Mouse (Mus musculus) bone marrow, adult 2 months (tissue): Measurements from ENCODE around the gene Pik3r1.
A peak's percentile ranks its signal among the peaks of the same experiment; 100 is the strongest.

Source experiments
- CTCF ChIP-seq: fragments of 200-500 bp; IDR thresholded peaks from 2 replicates; pipeline ENCODE4 v1.5.1; 2011; ENCODE audit warnings: low read length, control low read depth; ENCODE audit not compliant: control insufficient read depth, insufficient read depth
- POLR2A ChIP-seq: fragments of 200-500 bp; IDR thresholded peaks from 2 replicates; pipeline ENCODE4 v1.6.1; 2011; ENCODE audit warnings: low read depth, mild to moderate bottlenecking, control low read depth, low read length, borderline replicate concordance; ENCODE audit not compliant: control insufficient read depth

GRCm38 (mm10) chr13:101692239-101692784 is 75.7 kb downstream of the Pik3r1 start:
- TF ChIP-seq CTCF (no peak), POLR2A (peak; percentile 61; the same call in 1 of the 2 replicates)
